Mouse (Mus musculus) hindbrain, embryonic 13.5 days (tissue): ENCODE data around the gene Siae. TPM values are rescaled to one million over a fixed set of nuclear protein-coding genes. Genes with fewer than 3 reads are reported as not detected.
A peak's percentile ranks its signal among the peaks of the same experiment; 100 is the strongest.

Experiments
- ATAC-seq: fragments of 200-750 bp; cut with Nextera tagmentation; 2 replicates; pipeline ENCODE4 v1.8.0; 2017; ENCODE audit warnings: moderate TSS enrichment; ENCODE audit not compliant: low FRiP score
- H3K27ac ChIP-seq: fragments of 300-500 bp; sonication (generic); 2 replicates; pipeline ENCODE4 v1.5.1; 2015; ENCODE audit warnings: inconsistent platforms, mild to moderate bottlenecking, moderate library complexity
- H3K27me3 ChIP-seq: fragments of 300-500 bp; sonication (generic); 2 replicates; pipeline ENCODE4 v1.6.1; 2015; ENCODE audit warnings: mild to moderate bottlenecking, inconsistent platforms
- H3K36me3 ChIP-seq: fragments of 300-500 bp; sonication (generic); 2 replicates; pipeline ENCODE4 v1.6.1; 2015; ENCODE audit warnings: mild to moderate bottlenecking, inconsistent platforms
- H3K4me1 ChIP-seq: fragments of 300-500 bp; sonication (generic); replicated peaks from 2 replicates; pipeline ENCODE4 v1.6.1; 2015; ENCODE audit warnings: inconsistent platforms
- H3K4me2 ChIP-seq: fragments of 300-500 bp; sonication (generic); 2 replicates; pipeline ENCODE4 v1.6.1; 2015; ENCODE audit warnings: inconsistent platforms, mild to moderate bottlenecking, moderate library complexity
- H3K4me3 ChIP-seq: fragments of 300-500 bp; sonication (generic); 2 replicates; pipeline ENCODE4 v1.5.1; 2015; ENCODE audit warnings: mild to moderate bottlenecking, inconsistent platforms
- H3K9ac ChIP-seq: fragments of 300-500 bp; sonication (generic); 2 replicates; pipeline ENCODE4 v1.6.1; 2015; ENCODE audit warnings: mild to moderate bottlenecking, inconsistent platforms
- H3K9me3 ChIP-seq: fragments of 300-500 bp; sonication (generic); 2 replicates; pipeline ENCODE4 v1.6.1; 2016; ENCODE audit warnings: inconsistent platforms
- WGBS: fragments of 180-500 bp; shearing (Covaris S2); methylation state at CpG from one replicate; pipeline ENCODE4 v1.1.7; 2015; 5-methylcytosine and 5-hydroxymethylcytosine counted together
- polyA plus RNA-seq: library from polyadenylated mRNA; unstranded; fragments of >200 nt; fragmentation: Nextera tagmentation; extraction: Ambion mirVana; gene quantifications from 2 replicates; pipeline ENCODE4 v1.2.1, GENCODE M21; 2015

Siae gene
- polyA plus RNA-seq, 1 experiment from 2014 or later = 10.9 TPM

GRCm38 (mm10) chr9:37646246-37646645 is 90.7 kb downstream of the Siae start:
- Histone ChIP-seq H3K27me3 (no peaks in the 10 kb centered on the region), H3K9ac (no peak overlapping the region), H3K27ac (no peak overlapping the region), H3K4me3 (no peak overlapping the region), H3K36me3 (peaks cover 50% of the 10 kb centered on the region), H3K9me3 (no peaks in the 10 kb centered on the region), H3K4me2 (no peak overlapping the region), H3K4me1 (no peaks in the 10 kb centered on the region)
- no peak for ATAC-seq
- WGBS = 90% methylated on average over 3 of the region's 3 CpGs

GRCm38 (mm10) chr9:37650639-37651038 is 95.1 kb downstream of the Siae start:
- H3K36me3 ChIP-seq = peaks cover 79% of the 10 kb centered on the region
- H3K9ac ChIP-seq = no peak overlapping the region
- H3K9me3 ChIP-seq = no peaks in the 10 kb centered on the region
- H3K4me3 ChIP-seq = no peak overlapping the region
- no peaks in the 10 kb centered on the region for H3K27me3 ChIP-seq
- WGBS = 95% methylated on average over 5 of the region's 5 CpGs
- no peak overlapping the region for H3K27ac ChIP-seq
- H3K4me2 ChIP-seq = no peak overlapping the region
- ATAC-seq = no peak
- H3K4me1 ChIP-seq = no peaks in the 10 kb centered on the region

GRCm38 (mm10) chr9:37653836-37654235 is 98.3 kb downstream of the Siae start:
- no peak for ATAC-seq
- no peak overlapping the region for H3K27ac ChIP-seq
- no peak overlapping the region for H3K4me2 ChIP-seq
- no peak overlapping the region for H3K4me3 ChIP-seq
- peaks cover 12% of the 10 kb centered on the region for H3K4me1 ChIP-seq
- no peak overlapping the region for H3K9ac ChIP-seq
- peaks cover 53% of the 10 kb centered on the region for H3K36me3 ChIP-seq
- H3K9me3 ChIP-seq = no peaks in the 10 kb centered on the region
- 92% methylated on average over 5 of the region's 5 CpGs for WGBS
- H3K27me3 ChIP-seq = no peaks in the 10 kb centered on the region

GRCm38 (mm10) chr9:37655961-37656360 is 100.5 kb downstream of the Siae start:
- H3K4me2 ChIP-seq = peak overlapping the region; percentile 87
- peak overlapping the region; percentile 83 for H3K4me3 ChIP-seq
- H3K4me1 ChIP-seq = peaks cover 12% of the 10 kb centered on the region
- H3K27ac ChIP-seq = no peak overlapping the region
- no peak for ATAC-seq
- H3K36me3 ChIP-seq = peaks cover 32% of the 10 kb centered on the region
- WGBS = 76% methylated on average over 8 of the region's 8 CpGs
- H3K27me3 ChIP-seq = no peaks in the 10 kb centered on the region
- H3K9ac ChIP-seq = peak overlapping the region; percentile 86; the same call in 1 of the 2 replicates
- no peaks in the 10 kb centered on the region for H3K9me3 ChIP-seq

GRCm38 (mm10) chr9:37656439-37656881 is 101.0 kb downstream of the Siae start:
- H3K27ac ChIP-seq = 0 out of 2 replicates have a peak overlapping the region, but pooled peaks have one; percentile 69

GRCm38 (mm10) chr9:37656931-37657481 is 101.5 kb downstream of the Siae start, which contains the start of gene Tbrg1:
Gene Tbrg1 (minus strand): TSS chr9:37657312.
- ATAC-seq = peak; percentile 93

More at GRCm38 (mm10) chr9:37656439-37656881, 101.0 kb downstream of the Siae start:
- H3K27me3 ChIP-seq = 0 out of 2 replicates have a peak, but pooled peaks cover 4% of the 10 kb centered on the region
- WGBS = 2% methylated on average over 10 of the region's 10 CpGs
- no peaks in the 10 kb centered on the region for H3K9me3 ChIP-seq
- ATAC-seq = peak; percentile 17; the same call in 1 of the 2 replicates
- H3K9ac ChIP-seq = peak overlapping the region; percentile 86
- peak overlapping the region; percentile 87 for H3K4me2 ChIP-seq
- H3K36me3 ChIP-seq = peaks cover 27% of the 10 kb centered on the region
- H3K4me3 ChIP-seq = peak overlapping the region; percentile 83
- H3K4me1 ChIP-seq = peaks cover 12% of the 10 kb centered on the region

GRCm38 (mm10) chr9:37659413-37659812 is 103.9 kb downstream of the Siae start:
- no peak for ATAC-seq
- WGBS = 90% methylated on average over 6 of the region's 6 CpGs
- H3K27me3 ChIP-seq = 0 out of 2 replicates have a peak, but pooled peaks cover 5% of the 10 kb centered on the region

More at GRCm38 (mm10) chr9:37656931-37657481, 101.5 kb downstream of the Siae start, which contains the start of gene Tbrg1:
- Histone ChIP-seq H3K9ac (peak within 1 kb of the TSS; percentile 86), H3K4me2 (peak within 1 kb of the TSS; percentile 87), H3K27ac (peak within 1 kb of the TSS; percentile 69), H3K36me3 (peaks cover 24% of the 10 kb centered on the region), H3K9me3 (no peaks in the 10 kb centered on the region), H3K4me1 (peaks cover 12% of the 10 kb centered on the region), H3K27me3 (0 out of 2 replicates have a peak, but pooled peaks cover 5% of the 10 kb centered on the region), H3K4me3 (peak within 1 kb of the TSS; percentile 83)
- WGBS = under 1% methylated on average over 36 of the region's 36 CpGs

GRCm38 (mm10) chr9:37663210-37663609 is 107.7 kb downstream of the Siae start:
- Histone ChIP-seq H3K27me3 (0 out of 2 replicates have a peak, but pooled peaks cover 5% of the 10 kb centered on the region), H3K4me1 (no peaks in the 10 kb centered on the region), H3K4me2 (no peak overlapping the region), H3K9ac (no peak overlapping the region), H3K27ac (no peak overlapping the region), H3K4me3 (no peak overlapping the region), H3K9me3 (no peaks in the 10 kb centered on the region), H3K36me3 (no peaks in the 10 kb centered on the region)
- no peak for ATAC-seq
- WGBS = 91% methylated on average over 1 of the region's 1 CpGs

More at GRCm38 (mm10) chr9:37659413-37659812, 103.9 kb downstream of the Siae start:
- no peak overlapping the region for H3K4me3 ChIP-seq
- H3K9ac ChIP-seq = no peak overlapping the region
- H3K36me3 ChIP-seq = peaks cover under 1% of the 10 kb centered on the region; the same call in 1 of the 2 replicates
- no peak overlapping the region for H3K27ac ChIP-seq
- H3K9me3 ChIP-seq = no peaks in the 10 kb centered on the region
- peaks cover 12% of the 10 kb centered on the region for H3K4me1 ChIP-seq
- no peak overlapping the region for H3K4me2 ChIP-seq

- Histone ChIP-seq H3K4me2 (no peak overlapping the region), H3K27me3 (0 out of 2 replicates have a peak, but pooled peaks cover 7% of the 10 kb centered on the region), H3K9me3 (no peaks in the 10 kb centered on the region), H3K9ac (no peak overlapping the region), H3K36me3 (no peaks in the 10 kb centered on the region), H3K27ac (no peak overlapping the region), H3K4me1 (no peaks in the 10 kb centered on the region), H3K4me3 (no peak overlapping the region)
- ATAC-seq = no peak
- WGBS = 90% methylated on average over 2 of the region's 2 CpGs
These were observed 109.1 kb downstream of the Siae start for GRCm38 (mm10) chr9:37664604-37665003.

GRCm38 (mm10) chr9:37666045-37666444 is 110.5 kb downstream of the Siae start:
- 0 out of 2 replicates have a peak, but pooled peaks cover 7% of the 10 kb centered on the region for H3K27me3 ChIP-seq
- H3K9me3 ChIP-seq = no peaks in the 10 kb centered on the region
- no peak overlapping the region for H3K9ac ChIP-seq
- no peaks in the 10 kb centered on the region for H3K36me3 ChIP-seq
- no peak overlapping the region for H3K27ac ChIP-seq
- H3K4me3 ChIP-seq = no peak overlapping the region
- 82% methylated on average over 7 of the region's 7 CpGs for WGBS
- no peak overlapping the region for H3K4me2 ChIP-seq
- no peaks in the 10 kb centered on the region for H3K4me1 ChIP-seq
- no peak for ATAC-seq

- no peak for ATAC-seq
- H3K9ac ChIP-seq = no peak within 1 kb of the TSS
These were observed 113.6 kb downstream of the Siae start, which contains the start of gene Panx3 for GRCm38 (mm10) chr9:37669115-37669514. Gene Panx3 (minus strand): TSS chr9:37669235.

GRCm38 (mm10) chr9:37669678-37670077 is 114.2 kb downstream of the Siae start:
- H3K9me3 ChIP-seq = no peaks in the 10 kb centered on the region
- H3K4me2 ChIP-seq = no peak overlapping the region
- no peaks in the 10 kb centered on the region for H3K36me3 ChIP-seq
- H3K27me3 ChIP-seq = 0 out of 2 replicates have a peak, but pooled peaks cover 2% of the 10 kb centered on the region
- no peaks in the 10 kb centered on the region for H3K4me1 ChIP-seq
- no peak overlapping the region for H3K27ac ChIP-seq
- no peak overlapping the region for H3K4me3 ChIP-seq
- no peak overlapping the region for H3K9ac ChIP-seq
- WGBS = 77% methylated on average over 4 of the region's 4 CpGs
- no peak for ATAC-seq

More at GRCm38 (mm10) chr9:37669115-37669514, 113.6 kb downstream of the Siae start, which contains the start of gene Panx3:
- Histone ChIP-seq H3K4me2 (no peak within 1 kb of the TSS), H3K27ac (no peak within 1 kb of the TSS), H3K4me3 (no peak within 1 kb of the TSS), H3K4me1 (no peaks in the 10 kb centered on the region), H3K36me3 (no peaks in the 10 kb centered on the region), H3K9me3 (no peaks in the 10 kb centered on the region), H3K27me3 (0 out of 2 replicates have a peak, but pooled peaks cover 2% of the 10 kb centered on the region)
- WGBS = 75% methylated on average over 6 of the region's 6 CpGs
